Mouse (Mus musculus) forebrain, embryonic 14.5 days (tissue): ENCODE results near the gene Metap2. TPM values are rescaled to one million over a fixed set of nuclear protein-coding genes. Genes with fewer than 3 reads are reported as not detected.

Experiments
- polyA plus RNA-seq: library from polyadenylated mRNA; unstranded; fragments of >200 nt; fragmentation: Nextera tagmentation; extraction: Ambion mirVana; gene quantifications from 2 replicates; pipeline ENCODE4 v1.2.1, GENCODE M21; 2014

The Metap2 gene
- polyA plus RNA-seq, 1 experiment from 2014 or later = 157 TPM

Other genes starting within 250 kb of the Metap2 start
- gene Usp44, start 65.5 kb downstream of the Metap2 start, polyA plus RNA-seq = 1.1 TPM in 2 replicates
- 70.2 and 75.5 TPM in 2 replicates for gene Vezt, start 138.7 kb upstream of the Metap2 start, polyA plus RNA-seq
- gene Fgd6, start 138.9 kb upstream of the Metap2 start, polyA plus RNA-seq = 1.3 and 1.7 TPM in 2 replicates